Mouse (Mus musculus) erythroblast, adult 5-6 weeks (primary cell): Measurements from ENCODE around the gene Dr1. TPM values are rescaled to one million over a fixed set of nuclear protein-coding genes. Genes with fewer than 3 reads are reported as not detected.

Experiments used
- total RNA-seq, 2 experiments: library from RNA; stranded (forward) in 1 of 2; stranded (reverse) in 1 of 2; fragments of 150-400 nt in 1 of 2; fragments of 200-764, 138-1000 nt in 1 of 2; gene quantifications; 2 replicates each; pipeline versions ENCODE4 v1.2.3 to v1.2.4; 2015 to 2017; ENCODE audit warnings: low replicate concordance in 2 of 2

Gene Dr1
- total RNA-seq, 2 experiments from 2014 or later, result 18.4 to 29.2 TPM

Other genes starting within 250 kb of the Dr1 start
- 19.6 and 22.9 TPM in 2 replicates for gene Mtf2, start 203.2 kb upstream of the Dr1 start, total RNA-seq (2015; ENCODE audit: low replicate concordance)
- gene Mtf2, start 203.2 kb upstream of the Dr1 start, total RNA-seq (2017; ENCODE audit: low replicate concordance), result 18.9 and 32.2 TPM in 2 replicates
- gene Tmed5, start 136.3 kb upstream of the Dr1 start, total RNA-seq (2015; ENCODE audit: low replicate concordance), result 16.5 and 32.9 TPM in 2 replicates
- gene Tmed5, start 136.3 kb upstream of the Dr1 start, total RNA-seq (2017; ENCODE audit: low replicate concordance), result 12.5 and 15.9 TPM in 2 replicates
- gene Ccdc18, start 136.0 kb upstream of the Dr1 start, total RNA-seq (2015; ENCODE audit: low replicate concordance), result 1.2 and 4.6 TPM in 2 replicates
- gene Ccdc18, start 136.0 kb upstream of the Dr1 start, total RNA-seq (2017; ENCODE audit: low replicate concordance), result 8.5 and 15.2 TPM in 2 replicates
- 0.19 and 2.3 TPM in 2 replicates for gene Pigg, start 43.7 kb downstream of the Dr1 start, total RNA-seq (2015; ENCODE audit: low replicate concordance)
- gene Pigg, start 43.7 kb downstream of the Dr1 start, total RNA-seq (2017; ENCODE audit: low replicate concordance), result 2.0 and 2.7 TPM in 2 replicates
- gene Gm42517, start 99.0 kb downstream of the Dr1 start, total RNA-seq (2015; ENCODE audit: low replicate concordance), result not detected in 2 replicates
- gene Gm42517, start 99.0 kb downstream of the Dr1 start, total RNA-seq (2017; ENCODE audit: low replicate concordance), result 0.28 and 0.60 TPM in 2 replicates
- gene Pde6b, start 119.5 kb downstream of the Dr1 start, total RNA-seq (2015; ENCODE audit: low replicate concordance), result not detected in 2 replicates
- gene Pde6b, start 119.5 kb downstream of the Dr1 start, total RNA-seq (2017; ENCODE audit: low replicate concordance), result not detected in 2 replicates
- 69.9 and 81.5 TPM in 2 replicates for gene Atp5k, start 165.6 kb downstream of the Dr1 start, total RNA-seq (2015; ENCODE audit: low replicate concordance)
- 31.2 and 92.7 TPM in 2 replicates for gene Atp5k, start 165.6 kb downstream of the Dr1 start, total RNA-seq (2017; ENCODE audit: low replicate concordance)
- gene Mfsd7a, start 180.0 kb downstream of the Dr1 start, total RNA-seq (2015; ENCODE audit: low replicate concordance), result 1.0 and 1.5 TPM in 2 replicates
- gene Mfsd7a, start 180.0 kb downstream of the Dr1 start, total RNA-seq (2017; ENCODE audit: low replicate concordance), result 0.43 TPM in 1 of 2 replicates, not detected in the other
- 2.5 and 10.9 TPM in 2 replicates for gene Pcgf3, start 192.3 kb downstream of the Dr1 start, total RNA-seq (2015; ENCODE audit: low replicate concordance)
- 2.6 and 7.7 TPM in 2 replicates for gene Pcgf3, start 192.3 kb downstream of the Dr1 start, total RNA-seq (2017; ENCODE audit: low replicate concordance)